Mouse (Mus musculus): ENCODE measurements around the gene Ptpre. TPM values are rescaled to one million over a fixed set of nuclear protein-coding genes. Genes with fewer than 3 reads are reported as not detected.

Ptpre gene
- polyA plus RNA-seq, 1 experiment from 2014 or later = 2.7 TPM

DNA sequence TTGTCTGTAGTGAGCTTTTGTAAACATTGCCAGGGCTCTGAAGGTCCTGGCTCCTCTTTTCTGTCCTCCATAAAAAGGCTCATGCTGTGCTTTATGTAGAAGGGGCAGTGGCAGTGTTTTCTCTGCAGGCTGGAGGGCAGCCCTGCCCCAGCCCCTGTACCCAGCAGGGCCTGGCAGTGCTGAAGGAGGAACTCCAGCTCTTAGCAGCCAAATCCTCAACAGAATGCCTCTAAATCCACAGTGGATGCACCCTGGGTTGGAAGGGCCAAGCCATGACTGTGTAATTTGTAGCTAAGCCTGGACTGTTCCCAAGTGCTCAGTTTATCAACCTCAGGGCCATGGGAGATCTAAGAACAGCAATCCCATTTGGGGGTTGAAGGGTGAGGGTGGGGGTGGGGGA lies 85.0 kb downstream of the Ptpre start:
- Histone ChIP-seq H3K36me3 (ENCODE audit: control insufficient read depth, insufficient read depth, low read length) (no peaks in the 10 kb centered on the region), H3K4me1 (ENCODE audit: control insufficient read depth, insufficient read depth, low read length) (no peaks in the 10 kb centered on the region), H3K9me3 (ENCODE audit: control insufficient read depth, low read depth, low read length) (peaks cover 4% of the 10 kb centered on the region; the same call in 1 of the 2 replicates), H3K9ac (replicated peaks; ENCODE audit: low read depth, low read length) (no peak overlapping the region), H3K27ac (ENCODE audit: low read length) (no peak overlapping the region), H3K27me3 (ENCODE audit: control insufficient read depth, insufficient read depth, low read length) (no peaks in the 10 kb centered on the region), H3K4me3 (ENCODE audit: low read depth, low read length) (no peak overlapping the region), H3K4me2 (replicated peaks; ENCODE audit: low read depth, low read length) (no peak overlapping the region)
- no peak for ATAC-seq (ENCODE audit: insufficient number of reproducible peaks, insufficient read depth, low FRiP score, low read depth)

DNA sequence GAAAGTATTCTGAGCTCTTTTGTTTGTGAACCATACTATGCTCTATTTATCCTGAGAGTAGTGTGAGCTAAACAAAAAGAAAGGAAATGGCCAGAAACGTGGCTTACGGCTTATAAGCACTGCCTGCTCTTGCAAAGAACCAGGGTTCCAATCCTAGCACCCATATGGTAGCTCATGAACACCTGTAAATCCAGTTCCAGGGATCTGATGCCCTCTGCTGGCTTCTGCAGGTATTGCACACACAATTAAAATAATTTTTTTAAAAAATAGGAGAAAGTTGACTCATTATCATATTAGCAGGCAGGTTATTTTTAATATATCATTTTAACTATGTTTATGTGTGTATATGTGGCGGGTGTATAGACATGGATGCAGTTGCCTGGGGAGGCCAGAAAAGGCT lies 87.6 kb downstream of the Ptpre start:
- Histone ChIP-seq H3K9me3 (ENCODE audit: control insufficient read depth, low read depth, low read length) (peaks cover 4% of the 10 kb centered on the region; the same call in 1 of the 2 replicates), H3K27ac (ENCODE audit: low read length) (no peak overlapping the region), H3K4me2 (replicated peaks; ENCODE audit: low read depth, low read length) (no peak overlapping the region), H3K36me3 (ENCODE audit: control insufficient read depth, insufficient read depth, low read length) (no peaks in the 10 kb centered on the region), H3K4me1 (ENCODE audit: control insufficient read depth, insufficient read depth, low read length) (no peaks in the 10 kb centered on the region), H3K9ac (replicated peaks; ENCODE audit: low read depth, low read length) (no peak overlapping the region), H3K27me3 (ENCODE audit: control insufficient read depth, insufficient read depth, low read length) (no peaks in the 10 kb centered on the region), H3K4me3 (ENCODE audit: low read depth, low read length) (no peak overlapping the region)
- no peak for ATAC-seq (ENCODE audit: insufficient number of reproducible peaks, insufficient read depth, low FRiP score, low read depth)
- WGBS = 71% methylated on average over 3 of the region's 3 CpGs

DNA sequence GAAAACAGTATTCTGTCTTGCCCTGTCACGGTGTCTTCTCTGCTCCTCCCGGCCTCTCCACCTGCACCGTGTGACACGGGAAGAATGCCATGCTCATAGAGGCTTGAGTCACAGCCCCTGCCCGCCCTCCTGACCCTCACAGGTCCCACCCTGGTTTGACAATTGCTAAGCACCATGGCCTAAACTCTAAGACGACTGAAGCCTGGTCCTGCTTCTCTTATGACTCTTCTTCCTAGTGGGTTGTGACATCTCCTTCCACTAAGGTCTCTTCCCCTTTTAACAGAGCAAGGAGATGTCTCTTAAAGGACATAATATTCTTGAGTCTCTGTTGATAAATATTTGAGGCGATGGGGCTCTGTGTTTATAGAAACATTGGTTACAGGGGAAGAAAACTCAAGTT lies 91.1 kb downstream of the Ptpre start:
- peaks cover 4% of the 10 kb centered on the region; the same call in 1 of the 2 replicates for H3K9me3 ChIP-seq (ENCODE audit: control insufficient read depth, low read depth, low read length)
- H3K27me3 ChIP-seq (ENCODE audit: control insufficient read depth, insufficient read depth, low read length) = no peaks in the 10 kb centered on the region
- no peaks in the 10 kb centered on the region for H3K4me1 ChIP-seq (ENCODE audit: control insufficient read depth, insufficient read depth, low read length)
- H3K9ac ChIP-seq (replicated peaks; ENCODE audit: low read depth, low read length) = no peak overlapping the region
- no peak for ATAC-seq (ENCODE audit: insufficient number of reproducible peaks, insufficient read depth, low FRiP score, low read depth)
- H3K4me3 ChIP-seq (ENCODE audit: low read depth, low read length) = no peak overlapping the region
- no peak overlapping the region for H3K27ac ChIP-seq (ENCODE audit: low read length)
- H3K4me2 ChIP-seq (replicated peaks; ENCODE audit: low read depth, low read length) = no peak overlapping the region
- no peaks in the 10 kb centered on the region for H3K36me3 ChIP-seq (ENCODE audit: control insufficient read depth, insufficient read depth, low read length)
- WGBS = 68% methylated on average over 7 of the region's 7 CpGs

DNA sequence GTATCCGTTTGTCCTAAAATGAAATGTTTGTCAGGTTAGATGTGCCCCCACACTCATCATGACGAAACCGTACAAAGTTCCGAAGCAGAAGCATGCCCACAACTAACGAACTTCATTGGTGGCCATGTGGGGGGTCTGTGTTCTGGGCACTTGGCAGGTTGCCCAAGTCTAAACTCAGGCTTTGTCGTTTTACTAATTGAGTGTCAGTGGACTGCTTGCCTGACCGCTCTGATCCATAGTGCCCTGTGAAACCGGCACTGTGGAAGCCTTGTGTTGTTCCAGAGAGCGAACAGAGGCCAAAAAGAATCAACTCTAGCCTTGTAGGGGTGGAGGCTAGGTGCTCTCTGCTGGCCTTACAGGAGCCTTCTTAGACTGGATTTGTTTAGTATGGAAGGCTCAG lies 91.7 kb downstream of the Ptpre start:
- H3K4me2 ChIP-seq (replicated peaks; ENCODE audit: low read depth, low read length) = no peak overlapping the region
- no peak overlapping the region for H3K9ac ChIP-seq (replicated peaks; ENCODE audit: low read depth, low read length)
- H3K36me3 ChIP-seq (ENCODE audit: control insufficient read depth, insufficient read depth, low read length) = no peaks in the 10 kb centered on the region
- H3K9me3 ChIP-seq (ENCODE audit: control insufficient read depth, low read depth, low read length) = peaks cover 4% of the 10 kb centered on the region; the same call in 1 of the 2 replicates
- ATAC-seq (ENCODE audit: insufficient number of reproducible peaks, insufficient read depth, low FRiP score, low read depth) = no peak
- no peak overlapping the region for H3K4me3 ChIP-seq (ENCODE audit: low read depth, low read length)
- H3K4me1 ChIP-seq (ENCODE audit: control insufficient read depth, insufficient read depth, low read length) = no peaks in the 10 kb centered on the region
- no peaks in the 10 kb centered on the region for H3K27me3 ChIP-seq (ENCODE audit: control insufficient read depth, insufficient read depth, low read length)
- WGBS = 45% methylated on average over 9 of the region's 9 CpGs
- H3K27ac ChIP-seq (ENCODE audit: low read length) = no peak overlapping the region

DNA sequence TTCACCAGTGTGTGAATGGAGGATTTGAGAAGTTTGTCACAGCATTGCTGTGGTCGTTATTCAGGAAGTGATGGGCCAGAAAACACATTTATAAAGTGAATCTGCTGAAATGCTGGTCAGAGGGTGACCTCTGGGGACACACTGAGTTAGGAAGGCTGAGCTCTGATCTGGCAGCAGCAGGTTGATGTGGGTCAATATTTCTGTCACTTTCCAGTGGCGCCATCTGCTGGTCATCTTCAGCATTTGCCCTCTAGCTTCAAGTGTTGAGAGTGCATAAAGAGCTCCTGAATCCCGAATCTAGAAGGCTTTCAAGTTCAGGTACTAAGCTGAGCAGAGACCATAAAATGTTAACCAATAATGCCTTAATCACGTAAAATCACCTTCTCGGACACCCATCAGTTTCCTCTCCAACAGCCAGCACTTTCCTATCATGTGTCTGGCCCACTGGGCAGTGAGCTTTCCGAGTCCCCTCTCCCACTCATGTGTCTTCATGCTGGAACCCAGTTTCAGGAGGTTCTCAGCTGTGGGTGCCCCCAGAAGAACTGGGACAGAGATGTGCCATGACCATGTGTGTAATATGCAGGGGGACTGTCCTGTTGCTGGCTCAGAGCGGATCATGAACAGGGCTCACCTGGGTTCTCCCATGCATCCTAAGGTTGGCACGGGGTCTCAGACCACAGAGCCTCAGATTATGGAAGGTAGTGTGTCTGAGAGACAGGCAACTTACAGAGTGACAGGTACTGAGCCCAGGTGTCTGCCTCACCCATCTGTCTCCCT lies 94.7 kb downstream of the Ptpre start:
- no peaks in the 10 kb centered on the region for H3K9me3 ChIP-seq (ENCODE audit: control insufficient read depth, low read depth, low read length)
- no peaks in the 10 kb centered on the region for H3K27me3 ChIP-seq (ENCODE audit: control insufficient read depth, insufficient read depth, low read length)
- H3K36me3 ChIP-seq (ENCODE audit: control insufficient read depth, insufficient read depth, low read length) = no peaks in the 10 kb centered on the region
- H3K4me3 ChIP-seq (ENCODE audit: low read depth, low read length) = no peak overlapping the region
- no peak for ATAC-seq (ENCODE audit: insufficient number of reproducible peaks, insufficient read depth, low FRiP score, low read depth)
- WGBS = 54% methylated on average over 8 of the region's 8 CpGs
- no peak overlapping the region for H3K4me2 ChIP-seq (replicated peaks; ENCODE audit: low read depth, low read length)
- no peaks in the 10 kb centered on the region for H3K4me1 ChIP-seq (ENCODE audit: control insufficient read depth, insufficient read depth, low read length)
- H3K9ac ChIP-seq (replicated peaks; ENCODE audit: low read depth, low read length) = no peak overlapping the region
- H3K27ac ChIP-seq (ENCODE audit: low read length) = no peak overlapping the region

DNA sequence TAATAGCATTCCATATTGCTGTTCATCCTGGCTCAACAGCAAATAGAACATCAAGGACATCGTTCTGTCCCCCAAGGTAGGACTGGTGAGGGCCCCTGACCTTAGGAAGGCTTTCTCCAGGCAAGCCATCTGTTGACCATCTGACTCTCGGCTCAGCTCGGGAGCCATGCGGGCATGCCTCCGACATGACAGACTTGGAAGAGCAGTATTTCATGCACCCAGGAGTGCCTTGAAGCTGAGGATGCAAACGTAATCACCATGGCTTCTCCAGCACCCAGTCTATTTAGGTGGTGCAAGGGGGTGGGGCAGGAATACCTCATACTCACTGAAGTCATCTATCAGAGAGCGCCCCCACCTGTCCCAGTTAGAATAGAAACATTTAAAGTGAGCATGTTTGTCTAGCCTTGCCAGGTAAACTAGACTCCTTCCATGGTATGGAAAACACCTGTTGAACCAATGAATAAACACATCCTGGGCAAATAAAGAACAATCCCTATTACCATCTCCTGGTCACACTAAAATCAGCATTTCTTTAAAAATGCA lies 95.5 kb downstream of the Ptpre start:
- WGBS = 72% methylated on average over 7 of the region's 7 CpGs
- H3K9me3 ChIP-seq (ENCODE audit: control insufficient read depth, low read depth, low read length) = no peaks in the 10 kb centered on the region
- H3K4me3 ChIP-seq (ENCODE audit: low read depth, low read length) = no peak overlapping the region
- no peak for ATAC-seq (ENCODE audit: insufficient number of reproducible peaks, insufficient read depth, low FRiP score, low read depth)
- no peaks in the 10 kb centered on the region for H3K4me1 ChIP-seq (ENCODE audit: control insufficient read depth, insufficient read depth, low read length)
- no peaks in the 10 kb centered on the region for H3K27me3 ChIP-seq (ENCODE audit: control insufficient read depth, insufficient read depth, low read length)
- no peak overlapping the region for H3K4me2 ChIP-seq (replicated peaks; ENCODE audit: low read depth, low read length)
- no peak overlapping the region for H3K9ac ChIP-seq (replicated peaks; ENCODE audit: low read depth, low read length)
- no peak overlapping the region for H3K27ac ChIP-seq (ENCODE audit: low read length)
- H3K36me3 ChIP-seq (ENCODE audit: control insufficient read depth, insufficient read depth, low read length) = no peaks in the 10 kb centered on the region

DNA sequence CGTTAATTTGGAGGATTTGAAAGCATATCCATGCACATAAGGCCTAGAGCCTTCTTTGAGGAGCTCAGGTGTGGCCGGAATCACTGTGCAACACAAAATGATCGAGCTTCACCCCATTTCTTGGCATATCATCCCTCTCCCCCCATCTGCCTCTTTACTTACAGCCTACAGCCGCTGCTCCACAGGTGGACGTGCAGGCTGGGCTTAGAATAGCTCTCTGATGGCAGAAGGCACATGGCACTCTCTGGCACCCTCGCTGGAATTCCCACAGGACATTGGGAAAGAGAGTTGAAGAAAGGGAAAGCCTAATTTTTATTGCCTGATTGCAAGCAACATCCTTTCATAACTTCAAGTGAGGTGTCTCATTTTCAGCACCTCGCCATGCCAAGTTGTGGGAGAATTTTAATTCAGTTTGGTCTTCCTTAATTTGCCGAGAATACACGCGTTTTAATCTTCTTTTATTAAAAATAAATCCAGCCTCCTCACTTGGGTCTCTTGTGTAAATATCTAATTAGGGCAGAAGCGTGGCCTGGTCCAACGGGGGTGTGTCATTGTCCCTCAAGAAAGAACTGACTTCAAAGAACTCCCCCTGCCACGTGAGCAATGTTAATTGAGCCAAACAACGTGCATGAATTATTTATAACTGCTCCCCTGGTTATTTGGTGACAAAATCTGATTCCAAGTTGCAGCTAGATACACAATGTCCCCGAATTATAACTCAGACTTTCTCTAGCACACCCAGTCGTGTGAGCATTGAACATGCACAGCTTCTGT lies 97.8 kb downstream of the Ptpre start:
- no peak overlapping the region for H3K9ac ChIP-seq (replicated peaks; ENCODE audit: low read depth, low read length)

DNA sequence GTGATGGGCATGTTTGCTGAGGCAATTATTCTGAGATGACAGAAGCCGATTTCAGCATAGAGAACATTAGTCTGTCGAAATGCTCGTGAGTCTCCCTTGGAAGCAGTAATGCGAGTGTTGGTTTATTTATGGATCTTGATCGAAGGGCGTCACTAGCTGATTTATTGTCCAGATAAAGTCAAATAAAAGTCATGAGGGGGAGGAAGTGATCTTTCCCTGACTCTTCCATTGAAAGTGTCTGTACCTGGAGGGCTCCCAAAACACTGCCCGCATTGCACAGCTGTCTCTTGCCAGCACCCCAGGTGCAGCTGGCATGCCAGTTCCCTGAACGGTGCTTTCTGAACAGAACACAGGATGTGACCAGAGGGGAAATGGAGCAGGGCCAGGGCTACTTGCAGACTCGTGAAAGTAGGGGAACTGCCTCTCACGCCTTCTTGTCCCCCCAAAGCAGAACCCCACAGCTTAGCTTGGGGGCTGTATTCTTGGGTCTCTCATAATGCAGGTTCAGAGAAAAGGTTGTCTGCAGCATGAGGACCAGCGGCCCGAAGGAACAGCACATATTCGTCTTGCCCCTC lies 100.2 kb downstream of the Ptpre start:
- Histone ChIP-seq H3K4me2 (replicated peaks; ENCODE audit: low read depth, low read length) (no peak overlapping the region), H3K4me3 (ENCODE audit: low read depth, low read length) (no peak overlapping the region), H3K4me1 (ENCODE audit: control insufficient read depth, insufficient read depth, low read length) (no peaks in the 10 kb centered on the region), H3K36me3 (ENCODE audit: control insufficient read depth, insufficient read depth, low read length) (no peaks in the 10 kb centered on the region), H3K9me3 (ENCODE audit: control insufficient read depth, low read depth, low read length) (no peaks in the 10 kb centered on the region), H3K27ac (ENCODE audit: low read length) (no peak overlapping the region), H3K9ac (replicated peaks; ENCODE audit: low read depth, low read length) (no peak overlapping the region), H3K27me3 (ENCODE audit: control insufficient read depth, insufficient read depth, low read length) (no peaks in the 10 kb centered on the region)
- 61% methylated on average over 13 of the region's 13 CpGs for WGBS
- no peak for ATAC-seq (ENCODE audit: insufficient number of reproducible peaks, insufficient read depth, low FRiP score, low read depth)

More for the DNA sequence above, 97.8 kb downstream of the Ptpre start:
- no peak for ATAC-seq (ENCODE audit: insufficient number of reproducible peaks, insufficient read depth, low FRiP score, low read depth)
- 80% methylated on average over 16 of the region's 16 CpGs for WGBS
- Histone ChIP-seq H3K4me1 (ENCODE audit: control insufficient read depth, insufficient read depth, low read length) (no peaks in the 10 kb centered on the region), H3K36me3 (ENCODE audit: control insufficient read depth, insufficient read depth, low read length) (no peaks in the 10 kb centered on the region), H3K4me3 (ENCODE audit: low read depth, low read length) (no peak overlapping the region), H3K9me3 (ENCODE audit: control insufficient read depth, low read depth, low read length) (no peaks in the 10 kb centered on the region), H3K27me3 (ENCODE audit: control insufficient read depth, insufficient read depth, low read length) (no peaks in the 10 kb centered on the region), H3K4me2 (replicated peaks; ENCODE audit: low read depth, low read length) (no peak overlapping the region), H3K27ac (ENCODE audit: low read length) (no peak overlapping the region)
